Mouse (Mus musculus): ENCODE results near the gene Gpx2. TPM values are rescaled to one million over a fixed set of nuclear protein-coding genes. Genes with fewer than 3 reads are reported as not detected.

Gene Gpx2
- total RNA-seq (2022), result under 1 TPM in 2 of 4 experiments, not detected in 2; 0.68 to 0.81 TPM

- DNase-seq (ENCODE audit: low spot score in 2 of 2), result no peak
These were observed at the start of gene Gpx2 for GRCm38 (mm10) chr12:76795350-76795749. Gene Gpx2 (minus strand): TSS chr12:76795554.

- DNase-seq (ENCODE audit: low spot score in 2 of 2), result no peak
These were observed 49.1 kb upstream of the Gpx2 start for GRCm38 (mm10) chr12:76844346-76845061.

GRCm38 (mm10) chr12:76840081-76840480, 44.7 kb upstream of the Gpx2 start:
- DNase-seq (ENCODE audit: low spot score in 2 of 2), result no peak

GRCm38 (mm10) chr12:76839298-76839697, 43.9 kb upstream of the Gpx2 start:
- DNase-seq (ENCODE audit: low spot score in 2 of 2), result no peak

- DNase-seq (ENCODE audit: low spot score in 2 of 2), result no peak
These were observed 42.7 kb upstream of the Gpx2 start for GRCm38 (mm10) chr12:76837844-76838650.

DNA sequence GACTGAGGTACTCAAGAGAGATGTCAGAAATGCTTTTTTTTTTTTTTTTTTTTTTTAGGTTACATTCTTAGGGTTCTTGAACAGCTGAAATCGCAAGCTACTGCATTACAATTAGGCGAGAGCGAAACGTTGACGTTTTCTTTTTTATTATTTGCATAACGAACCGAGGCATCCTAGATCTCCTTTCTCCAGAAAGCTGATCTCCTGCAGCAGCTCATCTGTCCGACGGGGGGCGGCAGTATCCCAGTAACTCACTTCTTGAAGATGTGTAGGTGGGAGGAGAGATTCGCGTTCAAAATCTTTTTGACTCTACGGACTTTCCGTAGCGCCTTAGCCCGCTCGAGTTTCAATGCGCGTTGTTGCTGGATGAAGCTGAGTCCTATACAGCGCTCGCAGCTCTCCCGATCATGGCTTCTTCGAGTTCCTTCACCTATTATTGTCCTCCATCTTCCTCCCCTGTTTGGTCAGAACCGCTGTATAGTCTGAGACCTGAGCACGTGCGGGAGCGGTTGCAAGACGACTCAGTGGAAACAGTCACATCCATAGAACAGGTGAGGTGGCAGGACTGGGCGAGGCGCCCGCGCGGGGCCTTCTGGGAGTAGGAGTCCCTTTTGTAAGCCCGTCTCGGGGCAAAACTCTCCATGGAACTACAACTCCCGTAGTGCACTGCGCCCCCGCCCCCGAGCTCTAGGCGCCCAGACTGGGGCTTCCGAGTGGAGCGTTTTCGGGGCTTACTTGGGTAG, 41.9 kb upstream of the Gpx2 start:
- peak; percentile 97 to 98 for DNase-seq (ENCODE audit: low spot score in 2 of 2)

DNA sequence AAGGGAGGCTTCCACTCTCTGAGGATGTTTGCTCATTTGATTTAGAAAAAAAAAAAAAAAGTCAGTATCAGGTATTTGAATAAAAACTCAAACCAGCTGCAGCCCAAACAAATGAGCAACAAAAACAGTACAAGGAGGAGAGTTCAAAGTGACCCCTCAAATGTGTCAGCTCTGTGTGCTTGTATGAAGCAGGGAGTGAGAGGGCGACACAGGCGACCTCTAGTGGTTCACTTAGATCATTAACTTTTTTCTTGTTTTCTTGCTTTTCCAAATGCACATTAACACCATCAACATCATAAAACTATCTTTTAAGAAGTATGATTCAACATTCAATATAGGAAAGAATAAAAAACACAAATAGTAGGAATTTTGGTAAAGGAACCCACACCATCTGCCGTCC, 37.4 kb upstream of the Gpx2 start:
- no peak for DNase-seq (ENCODE audit: low spot score in 2 of 2)

GRCm38 (mm10) chr12:76825283-76825682, 29.9 kb upstream of the Gpx2 start:
- no peak for DNase-seq (ENCODE audit: low spot score in 2 of 2)

- DNase-seq (ENCODE audit: low spot score in 2 of 2), result no peak
These were observed 27.3 kb upstream of the Gpx2 start, which contains the start of gene Rab15 for GRCm38 (mm10) chr12:76822651-76823041. Gene Rab15 (minus strand): TSS chr12:76822908.

GRCm38 (mm10) chr12:76822002-76822650, 26.8 kb upstream of the Gpx2 start:
- DNase-seq (ENCODE audit: low spot score in 2 of 2), result peak in 1 of 2 experiments; percentile 38

DNA sequence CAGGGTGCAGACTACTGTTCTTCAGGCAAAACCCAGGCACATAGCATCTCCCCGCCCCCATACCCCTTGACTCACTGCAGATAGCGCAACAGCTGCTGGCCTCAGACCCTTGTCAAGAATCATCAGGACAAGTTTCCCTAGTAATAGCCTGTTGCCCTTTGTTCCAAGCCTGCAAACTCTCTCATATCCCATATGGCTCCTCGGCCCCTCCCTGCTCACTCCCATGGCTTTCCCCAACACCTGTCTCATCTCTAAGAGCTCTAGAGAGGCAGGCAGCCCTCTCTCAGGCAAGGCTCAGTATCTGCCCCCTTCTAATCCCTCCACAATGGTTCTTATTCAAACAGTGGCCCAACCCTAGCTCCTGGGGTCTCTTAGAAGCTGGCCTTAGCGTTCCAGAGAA, 25.3 kb upstream of the Gpx2 start:
- DNase-seq (ENCODE audit: low spot score in 2 of 2), result no peak

GRCm38 (mm10) chr12:76819816-76820215, 24.5 kb upstream of the Gpx2 start:
- DNase-seq (ENCODE audit: low spot score in 2 of 2), result no peak

DNA sequence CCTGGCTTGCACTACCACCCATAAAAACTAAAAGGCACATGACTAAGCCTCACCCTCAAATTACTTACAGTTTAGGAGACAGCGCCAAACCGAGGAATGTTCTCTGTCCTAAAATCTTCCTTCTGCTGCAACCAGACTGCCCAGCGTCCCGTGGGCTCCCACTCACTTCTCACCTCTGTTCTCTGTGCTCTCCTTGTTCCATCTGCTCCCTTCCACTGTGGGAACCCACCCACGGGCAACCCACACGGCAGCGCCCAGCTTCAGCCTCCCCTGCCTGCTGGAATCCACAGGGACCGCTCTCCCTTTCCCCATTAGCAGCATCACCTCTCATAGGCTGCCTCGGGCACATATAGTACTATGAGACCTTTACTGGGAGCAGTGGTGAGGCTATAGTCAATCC, 23.6 kb upstream of the Gpx2 start:
- peak; percentile 60 to 65 for DNase-seq (ENCODE audit: low spot score in 2 of 2)

- DNase-seq (ENCODE audit: low spot score in 2 of 2), result no peak
These were observed 22.8 kb upstream of the Gpx2 start for GRCm38 (mm10) chr12:76818120-76818519.

GRCm38 (mm10) chr12:76817176-76817575, 21.8 kb upstream of the Gpx2 start:
- DNase-seq (ENCODE audit: low spot score in 2 of 2), result no peak

GRCm38 (mm10) chr12:76816720-76817119, 21.4 kb upstream of the Gpx2 start:
- DNase-seq (ENCODE audit: low spot score in 2 of 2), result no peak

GRCm38 (mm10) chr12:76814120-76814519, 18.8 kb upstream of the Gpx2 start:
- DNase-seq (ENCODE audit: low spot score in 2 of 2), result no peak

- DNase-seq (ENCODE audit: low spot score in 2 of 2), result no peak
These were observed 18.2 kb upstream of the Gpx2 start for GRCm38 (mm10) chr12:76813543-76813942.

DNA sequence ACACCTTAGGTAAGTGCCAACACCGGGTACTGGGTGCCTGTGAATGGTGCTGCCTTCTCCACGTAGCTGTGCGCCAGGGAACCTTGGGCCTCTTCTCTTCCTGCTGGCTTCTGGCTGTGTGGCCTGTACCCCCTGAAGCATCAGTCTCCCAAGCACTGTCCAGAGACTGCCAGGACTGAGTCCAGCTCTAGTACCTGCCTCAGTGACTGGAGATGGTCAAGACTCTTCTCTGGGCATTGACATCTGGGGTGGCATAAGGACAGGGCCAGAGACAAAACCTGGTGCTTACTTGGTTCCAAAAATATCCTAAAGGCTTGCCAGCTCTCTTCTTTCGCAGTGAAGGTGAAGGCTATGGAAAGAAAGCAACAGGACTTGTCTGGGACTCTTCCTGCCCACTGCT, 15.7 kb upstream of the Gpx2 start:
- no peak for DNase-seq (ENCODE audit: low spot score in 2 of 2)

DNA sequence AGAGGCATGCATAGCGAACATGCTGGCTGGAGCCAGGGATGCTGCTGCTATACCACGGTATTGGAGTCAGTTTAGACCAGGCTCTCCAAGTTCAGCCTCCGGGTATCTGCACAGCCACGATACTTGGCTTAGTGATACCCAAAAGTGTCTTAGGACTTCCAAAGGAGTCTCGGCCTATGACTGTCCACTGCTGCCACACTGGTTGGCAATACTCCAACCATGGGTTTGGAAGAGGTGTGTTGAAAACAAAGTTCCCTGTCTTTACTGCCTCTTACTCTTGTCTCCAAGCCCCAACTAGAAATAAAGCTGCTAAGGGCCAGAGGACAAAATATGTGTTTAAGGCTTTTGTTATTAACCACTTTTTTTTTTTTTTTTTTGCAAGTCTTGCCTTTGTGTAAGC, 15.1 kb upstream of the Gpx2 start:
- DNase-seq (ENCODE audit: low spot score in 2 of 2), result no peak

GRCm38 (mm10) chr12:76807796-76808195, 12.4 kb upstream of the Gpx2 start:
- no peak for DNase-seq (ENCODE audit: low spot score in 2 of 2)

Data from layer of hippocampus, adult 8-10 months (tissue).